Mouse (Mus musculus) stomach, embryonic 14.5 days (tissue): ENCODE measurements around the gene Rhobtb1. TPM values are rescaled to one million over a fixed set of nuclear protein-coding genes. Genes with fewer than 3 reads are reported as not detected.

Experiments
- ATAC-seq: fragments of 200-750 bp; cut with Nextera tagmentation; 2 replicates; pipeline ENCODE4 v1.8.0; 2017; ENCODE audit warnings: low read depth, moderate TSS enrichment; ENCODE audit not compliant: insufficient number of reproducible peaks, insufficient read depth, low FRiP score
- H3K27ac ChIP-seq: fragments of 300-500 bp; sonication (generic); 2 replicates; pipeline ENCODE4 v1.5.1; 2014; ENCODE audit warnings: mild to moderate bottlenecking, low read length, moderate library complexity, mixed read lengths
- H3K27me3 ChIP-seq: fragments of 300-500 bp; sonication (generic); 2 replicates; pipeline ENCODE4 v1.6.1; 2014; ENCODE audit warnings: low read length, control low read depth, mixed read lengths; ENCODE audit not compliant: control insufficient read depth, insufficient read depth
- H3K36me3 ChIP-seq: fragments of 300-500 bp; sonication (generic); 2 replicates; pipeline ENCODE4 v1.6.1; 2014; ENCODE audit warnings: mild to moderate bottlenecking, control low read depth, low read length, moderate library complexity, mixed read lengths; ENCODE audit not compliant: control insufficient read depth, insufficient read depth
- H3K4me1 ChIP-seq: fragments of 300-500 bp; sonication (generic); 2 replicates; pipeline ENCODE4 v1.6.1; 2014; ENCODE audit warnings: low read length, control low read depth, mixed read lengths; ENCODE audit not compliant: control insufficient read depth, insufficient read depth
- H3K4me2 ChIP-seq: fragments of 300-500 bp; sonication (generic); replicated peaks from 2 replicates; pipeline ENCODE4 v1.6.1; 2014; ENCODE audit warnings: low read depth, low read length, control low read depth
- H3K4me3 ChIP-seq: fragments of 300-500 bp; sonication (generic); 2 replicates; pipeline ENCODE4 v1.5.1; 2014; ENCODE audit warnings: low read depth, low read length, control low read depth
- H3K9ac ChIP-seq: fragments of 300-500 bp; sonication (generic); replicated peaks from 2 replicates; pipeline ENCODE4 v1.6.1; 2014; ENCODE audit warnings: low read depth, mild to moderate bottlenecking, control low read depth, low read length, moderate library complexity, mixed read lengths
- H3K9me3 ChIP-seq: fragments of 300-500 bp; sonication (generic); 2 replicates; pipeline ENCODE4 v1.6.1; 2016; ENCODE audit warnings: low read depth, low read length, control low read depth; ENCODE audit not compliant: control insufficient read depth
- WGBS: fragments of 180-500 bp; shearing (Covaris S2); extraction: QIAGEN DNeasy Blood & Tissue Kit; methylation state at CpG from one replicate; pipeline ENCODE4 v1.1.7; 2014; 5-methylcytosine and 5-hydroxymethylcytosine counted together
- polyA plus RNA-seq: library from polyadenylated mRNA; unstranded; fragments of >200 nt; fragmentation: Nextera tagmentation; extraction: Ambion mirVana; gene quantifications from 2 replicates; pipeline ENCODE4 v1.2.1, GENCODE M21; 2014

Rhobtb1 gene
- polyA plus RNA-seq, 1 experiment from 2014 or later, result 37.0 TPM

DNA sequence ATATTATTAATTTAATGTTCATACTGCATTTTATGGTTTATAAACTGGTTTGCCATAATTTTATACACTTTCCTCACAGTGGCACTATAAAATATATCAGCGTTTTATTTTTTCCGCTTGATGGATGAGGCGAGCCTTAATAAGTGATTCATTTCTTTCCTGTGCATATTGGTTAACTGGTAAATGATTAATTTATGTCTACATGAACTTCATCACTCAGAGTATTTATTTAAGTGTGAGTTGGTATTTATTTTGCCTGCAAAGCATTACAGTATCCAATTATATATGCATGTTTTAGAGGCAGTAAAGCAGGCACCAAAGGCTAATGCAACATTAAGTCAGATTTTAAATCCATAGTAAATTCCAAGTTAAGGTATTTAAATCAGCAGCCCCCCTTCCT lies 14.6 kb downstream of the Rhobtb1 start:
- Histone ChIP-seq H3K4me3 (no peak overlapping the region), H3K4me2 (no peak overlapping the region), H3K27me3 (no peaks in the 10 kb centered on the region), H3K4me1 (0 out of 2 replicates have a peak, but pooled peaks cover 10% of the 10 kb centered on the region), H3K9me3 (no peaks in the 10 kb centered on the region), H3K9ac (no peak overlapping the region), H3K36me3 (no peaks in the 10 kb centered on the region), H3K27ac (no peak overlapping the region)
- WGBS, result 68% methylated on average over 3 of the region's 3 CpGs
- ATAC-seq, result no peak

GRCm38 (mm10) chr10:69166514-69166913 lies 15.3 kb downstream of the Rhobtb1 start:
- Histone ChIP-seq H3K36me3 (no peaks in the 10 kb centered on the region), H3K9me3 (no peaks in the 10 kb centered on the region), H3K4me1 (0 out of 2 replicates have a peak, but pooled peaks cover 10% of the 10 kb centered on the region), H3K9ac (no peak overlapping the region), H3K27ac (peak overlapping the region; percentile 63; the same call in 1 of the 2 replicates), H3K4me2 (no peak overlapping the region), H3K4me3 (no peak overlapping the region), H3K27me3 (no peaks in the 10 kb centered on the region)
- no peak for ATAC-seq
- 76% methylated on average over 12 of the region's 12 CpGs for WGBS

GRCm38 (mm10) chr10:69172412-69172811 lies 21.2 kb downstream of the Rhobtb1 start:
- ATAC-seq, result no peak
- Histone ChIP-seq H3K27me3 (no peaks in the 10 kb centered on the region), H3K4me3 (no peak overlapping the region), H3K36me3 (no peaks in the 10 kb centered on the region), H3K4me1 (0 out of 2 replicates have a peak, but pooled peaks cover 5% of the 10 kb centered on the region), H3K4me2 (no peak overlapping the region), H3K9me3 (no peaks in the 10 kb centered on the region), H3K9ac (no peak overlapping the region), H3K27ac (no peak overlapping the region)
- WGBS, result 75% methylated on average over 3 of the region's 3 CpGs

GRCm38 (mm10) chr10:69176116-69176515 lies 24.9 kb downstream of the Rhobtb1 start:
- no peak for ATAC-seq
- H3K27me3 ChIP-seq, result no peaks in the 10 kb centered on the region
- H3K4me3 ChIP-seq, result no peak overlapping the region
- H3K9me3 ChIP-seq, result no peaks in the 10 kb centered on the region
- no peak overlapping the region for H3K9ac ChIP-seq
- H3K4me1 ChIP-seq, result no peaks in the 10 kb centered on the region
- WGBS, result 83% methylated on average over 3 of the region's 3 CpGs
- no peaks in the 10 kb centered on the region for H3K36me3 ChIP-seq
- H3K27ac ChIP-seq, result no peak overlapping the region
- H3K4me2 ChIP-seq, result no peak overlapping the region

GRCm38 (mm10) chr10:69179341-69179740 lies 28.1 kb downstream of the Rhobtb1 start:
- Histone ChIP-seq H3K9ac (no peak overlapping the region), H3K4me2 (no peak overlapping the region), H3K4me3 (no peak overlapping the region), H3K9me3 (no peaks in the 10 kb centered on the region), H3K27me3 (no peaks in the 10 kb centered on the region), H3K27ac (no peak overlapping the region), H3K36me3 (no peaks in the 10 kb centered on the region), H3K4me1 (no peaks in the 10 kb centered on the region)
- no peak for ATAC-seq
- WGBS, result 88% methylated on average over 1 of the region's 1 CpGs

GRCm38 (mm10) chr10:69180997-69181396 lies 29.8 kb downstream of the Rhobtb1 start:
- Histone ChIP-seq H3K9ac (no peak overlapping the region), H3K9me3 (no peaks in the 10 kb centered on the region; the same call in 1 of the 2 replicates), H3K27ac (no peak overlapping the region), H3K27me3 (no peaks in the 10 kb centered on the region), H3K36me3 (no peaks in the 10 kb centered on the region), H3K4me2 (no peak overlapping the region), H3K4me1 (no peaks in the 10 kb centered on the region), H3K4me3 (no peak overlapping the region)
- 32% methylated on average over 3 of the region's 3 CpGs for WGBS
- ATAC-seq, result no peak

- H3K9ac ChIP-seq, result no peak overlapping the region
- H3K9me3 ChIP-seq, result no peaks in the 10 kb centered on the region; the same call in 1 of the 2 replicates
- ATAC-seq, result 0 out of 2 replicates have a peak, but pooled peaks have one; percentile 16
- H3K27me3 ChIP-seq, result no peaks in the 10 kb centered on the region
- peak overlapping the region; percentile 96 for H3K27ac ChIP-seq
- 0 out of 2 replicates have a peak, but pooled peaks cover 4% of the 10 kb centered on the region for H3K4me1 ChIP-seq
- WGBS, result 89% methylated on average over 4 of the region's 4 CpGs
- no peak overlapping the region; the same call in 1 of the 2 replicates for H3K4me2 ChIP-seq
- H3K36me3 ChIP-seq, result no peaks in the 10 kb centered on the region
- H3K4me3 ChIP-seq, result no peak overlapping the region
These were observed 33.7 kb downstream of the Rhobtb1 start for GRCm38 (mm10) chr10:69184903-69185302.

DNA sequence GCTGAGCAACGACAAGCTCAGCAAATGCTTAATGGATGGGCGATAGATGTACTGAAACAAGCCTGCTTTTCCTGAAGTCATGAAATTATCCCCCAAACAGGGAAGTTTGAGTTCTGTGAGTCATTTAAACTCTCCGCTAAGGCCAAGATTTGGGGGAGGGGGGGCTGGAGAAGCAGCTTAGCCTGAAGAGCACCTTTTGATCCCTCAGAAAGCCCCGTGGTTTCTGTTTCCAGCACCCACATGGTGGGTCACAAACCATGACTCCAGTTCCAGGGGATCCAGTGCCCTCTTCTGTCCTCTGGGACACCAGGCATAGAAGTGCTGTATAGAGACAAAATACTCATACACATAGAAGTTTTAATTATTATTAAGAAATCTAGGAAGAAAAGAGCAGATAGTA lies 34.2 kb downstream of the Rhobtb1 start:
- Histone ChIP-seq H3K9ac (no peak overlapping the region), H3K36me3 (no peaks in the 10 kb centered on the region), H3K4me2 (peak overlapping the region; percentile 37), H3K27ac (peak overlapping the region; percentile 96), H3K9me3 (no peaks in the 10 kb centered on the region; the same call in 1 of the 2 replicates), H3K4me1 (0 out of 2 replicates have a peak, but pooled peaks cover 4% of the 10 kb centered on the region), H3K4me3 (no peak overlapping the region), H3K27me3 (no peaks in the 10 kb centered on the region)
- ATAC-seq, result peak; percentile 64; the same call in 1 of the 2 replicates
- WGBS, result 39% methylated on average over 4 of the region's 4 CpGs
